Mouse (Mus musculus) mature B cell (primary cell): ENCODE data around the gene Strbp.

ENCODE experiments used
- in situ Hi-C: fragments of 300-500 bp; cut with MboI; formaldehyde crosslinking; loops from 2 replicates; pipeline ENCODE4 v1.14.3; 2019

Strbp gene

DNA sequence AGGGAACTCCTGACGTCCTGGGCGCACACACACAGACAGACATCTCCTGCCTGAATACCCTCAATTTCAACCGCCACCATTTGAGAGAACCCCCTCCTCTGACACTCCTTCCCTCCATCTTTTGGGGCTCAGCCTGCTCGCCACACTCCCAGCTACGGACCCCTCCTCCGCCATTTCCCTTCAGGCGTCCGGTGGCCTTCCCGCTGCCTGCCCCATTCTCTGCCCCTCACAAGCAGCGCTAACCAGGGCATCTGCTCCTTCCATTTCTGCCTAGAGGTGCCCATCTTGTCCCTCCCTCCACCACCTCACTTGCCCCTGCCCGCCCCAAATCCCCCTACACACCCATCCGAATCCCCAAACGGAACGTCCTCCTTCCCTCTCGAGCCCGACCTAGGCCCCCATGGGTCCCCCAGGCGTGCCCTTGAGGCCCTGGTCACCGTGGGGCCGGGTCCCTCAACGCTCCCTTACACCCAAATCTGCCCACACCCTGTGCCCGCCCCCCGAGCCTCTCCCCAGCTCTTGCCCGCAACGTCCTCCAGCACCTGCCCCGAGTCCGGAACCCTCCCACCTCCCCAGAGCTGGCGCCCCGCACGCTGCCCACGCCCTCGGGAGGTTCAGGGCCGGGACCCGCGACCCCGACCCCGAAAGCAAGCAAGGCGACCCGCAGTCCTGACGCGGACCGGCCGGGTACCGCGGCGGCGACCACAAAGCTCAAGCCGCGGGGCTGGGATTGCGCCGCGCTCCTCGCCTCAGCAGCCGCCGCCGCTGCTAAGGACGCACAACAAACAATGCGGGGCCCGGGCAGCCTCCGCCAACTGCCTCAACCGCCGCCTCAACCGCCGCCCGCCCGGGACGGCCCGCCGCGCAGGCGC is 1.1 kb downstream of the Strbp start:
- in situ Hi-C loops: no loop called here

DNA sequence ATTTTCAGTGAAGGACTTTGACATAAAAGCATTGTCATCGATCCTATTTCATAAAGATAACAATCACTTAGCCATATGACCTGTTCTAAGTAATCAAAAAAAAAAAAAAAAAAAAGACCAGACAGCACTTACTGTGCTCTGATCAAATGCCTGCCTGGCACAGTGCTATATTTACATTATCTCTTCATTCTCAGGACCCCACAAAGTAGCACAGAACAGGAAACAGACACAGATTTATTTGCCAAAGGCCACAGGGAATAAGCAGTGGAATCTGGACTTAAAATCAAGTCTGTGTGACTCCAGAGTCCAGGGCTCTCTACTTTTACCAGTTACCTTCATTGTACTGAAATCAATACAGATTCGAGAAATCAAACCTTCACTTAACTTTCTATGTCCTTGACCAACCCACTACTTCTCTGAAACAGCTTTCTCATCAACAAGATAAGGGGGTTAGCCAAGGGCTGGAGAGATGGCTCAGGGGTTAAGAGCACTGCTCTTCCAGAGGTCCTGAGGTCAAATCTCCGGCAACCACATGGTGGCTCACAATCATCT is 14.5 kb downstream of the Strbp start:
- in situ Hi-C loops: no loop called here

GRCm38 (mm10) chr2:37687031-37687430 is 16.6 kb downstream of the Strbp start:
- in situ Hi-C loops: no loop called here

DNA sequence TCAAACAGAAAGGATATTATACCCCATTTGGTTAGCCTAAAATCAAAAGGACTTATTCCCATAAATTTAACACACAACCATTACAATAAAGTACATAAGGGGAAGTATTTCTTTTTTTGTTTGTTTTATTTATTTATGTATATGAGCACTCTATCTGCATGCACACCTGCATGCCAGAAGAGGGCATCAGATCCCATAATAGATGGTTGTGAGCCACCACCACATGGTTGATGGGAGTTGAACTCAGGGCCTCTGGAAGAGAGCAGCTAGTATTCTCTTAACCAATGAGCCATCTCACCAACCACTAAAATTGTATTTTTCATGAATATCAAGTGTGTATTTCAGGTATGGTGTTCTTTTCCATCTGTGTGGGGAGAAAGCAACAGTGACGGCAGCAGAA is 18.8 kb downstream of the Strbp start:
- in situ Hi-C loops: no loop called here

DNA sequence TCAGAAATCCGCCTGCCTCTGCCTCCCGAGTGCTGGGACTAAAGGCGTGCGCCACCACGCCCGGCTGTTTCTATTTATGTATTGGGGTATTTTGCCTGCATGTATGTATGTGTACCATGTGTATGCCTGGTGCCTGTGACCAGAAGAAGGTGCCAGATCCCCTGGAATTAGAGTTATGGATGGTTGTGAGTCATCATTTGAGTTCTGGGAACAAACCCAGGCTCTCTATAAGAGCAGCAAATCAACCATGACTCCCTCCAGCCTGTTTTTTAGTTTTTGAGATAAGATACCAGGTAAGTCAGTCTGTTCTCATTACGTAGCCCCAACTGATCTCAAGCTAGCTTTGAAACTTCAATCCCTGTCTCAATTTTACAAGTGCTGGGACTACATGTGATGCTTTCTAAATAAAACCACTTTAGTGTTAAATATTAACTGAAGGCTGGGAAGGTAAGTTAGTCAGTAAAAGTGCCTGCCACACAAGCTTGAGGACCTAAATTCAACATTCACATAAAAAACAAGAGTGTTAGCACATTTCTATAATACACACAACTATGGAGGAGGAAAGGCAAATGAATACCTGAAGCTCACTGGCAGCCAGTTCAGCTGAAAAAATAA is 21.4 kb downstream of the Strbp start:
- in situ Hi-C loops: no loop called here

DNA sequence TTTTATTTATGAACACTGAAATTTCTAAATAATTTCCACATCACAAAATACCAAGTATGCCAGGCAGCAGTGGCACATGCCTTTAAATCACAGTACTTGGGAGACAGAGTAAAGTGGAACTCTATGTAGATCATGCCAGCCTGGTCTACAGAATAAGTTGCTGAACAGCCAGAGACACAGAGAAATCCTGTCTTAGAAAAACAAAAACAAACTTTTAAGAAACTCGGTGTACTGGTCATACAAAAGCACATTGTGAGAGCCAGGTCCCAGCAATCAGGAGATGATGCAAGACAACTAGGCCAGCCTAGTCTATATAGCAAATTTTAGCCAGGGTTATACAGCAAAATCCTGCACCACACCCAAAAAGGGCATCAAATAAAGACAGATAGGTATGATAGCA is 52.6 kb downstream of the Strbp start:
- in situ Hi-C loops: no loop called here

- in situ Hi-C loops: no loop called here
These were observed 54.1 kb downstream of the Strbp start for GRCm38 (mm10) chr2:37649590-37649989.

DNA sequence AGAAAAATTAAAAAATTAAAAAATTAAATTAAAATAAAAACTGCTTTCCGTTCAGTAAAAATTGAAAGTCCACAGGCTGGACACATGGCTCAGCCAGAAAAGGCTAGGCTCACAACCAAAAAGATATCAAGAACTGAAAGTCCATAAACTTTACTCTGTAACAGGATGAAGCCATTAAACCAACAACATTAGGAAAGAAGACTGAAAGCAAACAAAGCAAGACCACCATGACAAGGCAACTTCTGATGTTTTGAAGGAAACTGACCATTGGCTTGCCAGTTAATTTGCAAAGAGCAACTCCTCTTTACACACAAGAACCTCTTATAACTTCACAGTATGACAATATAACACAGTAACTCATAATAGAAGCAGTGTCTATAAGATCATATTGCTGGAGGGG is 54.7 kb downstream of the Strbp start:
- in situ Hi-C loops: no loop called here

GRCm38 (mm10) chr2:37623343-37623742 is 80.3 kb downstream of the Strbp start:
- in situ Hi-C loops: no loop called here

DNA sequence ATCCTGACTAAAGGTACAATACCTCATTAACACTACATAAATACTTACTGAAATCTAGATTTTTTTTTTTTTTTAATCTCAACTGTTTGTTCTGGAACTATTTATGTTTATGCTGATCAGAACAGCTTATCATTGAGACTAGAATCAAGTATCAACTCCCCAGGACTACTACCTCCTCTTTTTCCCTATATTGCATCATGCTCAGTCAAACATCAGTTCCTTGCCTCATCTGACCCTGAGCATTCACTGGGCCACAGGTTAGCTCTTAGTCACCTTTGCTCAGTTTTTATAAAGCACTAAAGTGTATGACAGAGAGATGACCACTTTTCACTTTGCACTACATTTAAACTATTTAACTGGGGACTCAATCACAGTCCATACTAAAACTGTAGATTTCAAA is 115.7 kb downstream of the Strbp start:
- in situ Hi-C loops: no loop called here

DNA sequence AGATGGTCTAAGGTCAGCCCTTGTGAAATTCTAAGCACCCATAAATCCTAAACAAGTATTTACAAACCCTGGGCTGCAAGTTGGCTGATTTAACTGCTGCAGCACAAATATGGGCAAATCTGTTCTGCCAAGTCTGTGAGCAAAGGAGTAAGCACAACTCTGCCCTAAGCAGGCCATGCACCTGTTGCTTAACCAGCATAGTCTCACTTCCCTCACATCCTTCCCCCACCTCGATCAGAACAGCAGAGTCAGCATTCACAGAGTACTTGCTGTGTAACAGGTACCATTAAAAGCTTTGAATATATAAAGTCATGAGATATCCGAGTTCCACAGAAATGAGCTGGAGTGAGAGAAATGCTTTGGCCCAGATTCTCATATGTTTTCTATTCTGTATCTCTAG is 125.5 kb downstream of the Strbp start:
- in situ Hi-C loops: no loop called here

DNA sequence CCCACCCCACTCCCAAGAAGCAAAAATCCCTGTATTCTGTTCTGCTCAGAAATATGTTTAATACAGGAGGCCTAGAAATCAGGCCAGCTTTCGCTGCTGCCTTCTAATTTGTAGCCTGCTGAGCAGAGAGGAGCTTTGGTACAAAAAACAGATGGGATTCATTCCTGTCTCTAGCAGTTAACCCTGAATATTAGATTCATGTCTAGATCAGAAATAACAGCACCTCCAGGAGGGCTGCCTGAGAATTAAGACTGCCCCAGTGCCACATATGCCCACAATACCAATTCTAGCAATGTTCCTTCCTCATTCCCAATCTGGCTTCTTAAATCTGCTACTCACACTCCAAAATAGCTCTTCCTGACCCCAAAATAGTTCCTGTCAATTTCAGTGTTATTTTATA is 127.0 kb downstream of the Strbp start:
- in situ Hi-C loops: no loop called here

GRCm38 (mm10) chr2:37572141-37572540 is 131.5 kb downstream of the Strbp start:
- in situ Hi-C loops: no loop called here

- in situ Hi-C loops: no loop called here
These were observed 133.0 kb downstream of the Strbp start for GRCm38 (mm10) chr2:37570703-37571102.

GRCm38 (mm10) chr2:37569888-37570287 is 133.8 kb downstream of the Strbp start:
- in situ Hi-C loops: no loop called here

DNA sequence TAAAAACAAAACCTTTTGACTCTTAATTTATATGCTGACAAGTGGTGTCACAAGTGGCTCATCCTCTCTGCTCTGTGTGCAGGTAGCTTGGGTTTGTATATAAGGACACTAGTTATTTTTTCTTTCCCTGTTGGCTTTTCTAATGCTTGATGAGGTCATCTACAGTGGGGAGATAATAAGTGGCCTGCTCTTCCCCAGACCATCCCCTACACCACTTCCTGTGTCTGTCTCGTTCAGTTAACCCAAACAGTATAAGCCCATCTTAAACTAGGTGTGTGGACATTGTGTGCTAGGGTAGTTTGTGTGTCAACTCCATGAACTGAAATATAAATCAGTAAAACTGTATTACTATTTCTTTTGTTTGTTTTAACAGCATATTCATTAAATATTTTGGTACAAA is 137.6 kb downstream of the Strbp start:
- in situ Hi-C loops: no loop called here

DNA sequence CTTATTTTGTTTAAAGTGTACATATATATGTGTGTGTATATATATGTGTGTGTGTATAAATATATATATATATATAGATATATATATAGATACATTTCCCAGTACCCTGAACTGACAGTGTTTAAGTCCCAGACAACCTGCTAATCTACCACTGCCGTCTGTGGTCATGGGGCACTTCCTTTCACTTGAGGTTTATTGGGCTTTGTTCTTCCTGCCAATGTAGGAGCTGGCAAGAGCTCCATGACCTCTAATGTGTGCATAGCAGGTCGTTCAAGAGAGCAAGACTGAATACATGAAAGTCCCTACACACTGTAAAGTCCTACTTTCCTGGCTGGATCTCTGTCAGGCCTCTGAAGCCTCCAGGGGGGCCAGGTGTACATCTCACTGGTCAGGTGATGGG is 138.1 kb downstream of the Strbp start:
- in situ Hi-C loops: no loop called here

DNA sequence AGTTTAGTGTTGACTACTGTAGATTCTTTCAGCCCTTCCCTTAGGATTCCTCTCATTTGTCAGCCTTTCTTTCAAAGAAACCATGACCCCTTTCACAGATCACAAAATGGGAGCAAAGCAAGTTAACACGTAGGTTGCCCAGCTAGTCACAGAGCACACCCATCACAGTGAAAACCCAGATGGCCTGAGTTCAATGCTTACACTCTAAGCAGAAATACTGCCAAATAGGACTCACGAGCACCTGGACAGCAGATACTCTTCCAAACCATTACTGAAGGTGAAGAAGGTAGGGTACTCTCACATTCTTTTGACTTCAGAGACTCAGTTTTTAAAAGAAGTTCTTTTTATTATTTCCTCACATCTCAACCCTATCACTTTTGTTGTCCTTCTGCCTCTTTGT is 147.3 kb downstream of the Strbp start:
- in situ Hi-C loops: no loop called here

GRCm38 (mm10) chr2:37549346-37550012 is 154.2 kb downstream of the Strbp start:
- in situ Hi-C loops: no loop called here

- in situ Hi-C loops: no loop called here
These were observed 172.0 kb downstream of the Strbp start for GRCm38 (mm10) chr2:37531639-37532038.

- in situ Hi-C loops: no loop called here
These were observed 172.9 kb downstream of the Strbp start for GRCm38 (mm10) chr2:37530766-37531165.

- in situ Hi-C loops: no loop called here
These were observed 174.3 kb downstream of the Strbp start for GRCm38 (mm10) chr2:37529397-37529796.

DNA sequence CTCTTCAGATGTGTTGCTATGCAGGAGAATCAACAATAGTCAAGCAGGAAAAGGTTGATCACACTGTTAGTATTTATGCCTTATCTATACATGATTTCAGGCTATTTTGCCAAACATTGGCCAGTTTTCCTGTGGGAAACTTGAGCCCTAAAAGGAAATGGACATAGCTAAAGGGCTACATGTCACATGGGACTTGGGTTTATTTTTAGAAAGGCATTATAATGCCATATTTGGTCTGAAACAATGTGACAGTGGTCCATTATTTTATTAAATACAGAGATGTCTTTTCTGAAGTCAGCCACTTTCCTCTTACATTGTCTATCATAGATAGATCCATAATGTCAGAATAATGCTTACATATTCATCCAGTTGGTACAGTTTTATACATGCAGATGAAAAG is 176.1 kb downstream of the Strbp start:
- in situ Hi-C loops: no loop called here
